Mouse (Mus musculus): ENCODE results near the gene Elf3. TPM values are rescaled to one million over a fixed set of nuclear protein-coding genes. Genes with fewer than 3 reads are reported as not detected.

Elf3 gene
- polyA plus RNA-seq, 1 experiment from 2014 or later: 36.1 TPM

- no peak for ATAC-seq (replicated peaks; ENCODE audit: low FRiP score, low read depth)
- H3K4me1 ChIP-seq (replicated peaks; ENCODE audit: insufficient read depth, low read length): 0 out of 2 replicates have a peak, but pooled peaks cover 3% of the 10 kb centered on the region
- no peak overlapping the region for H3K4me2 ChIP-seq (ENCODE audit: low read length)
- H3K27me3 ChIP-seq (ENCODE audit: insufficient read depth, low read length): no peaks in the 10 kb centered on the region
- no peak overlapping the region for H3K9ac ChIP-seq (ENCODE audit: low read depth, low read length)
- no peak for TF ChIP-seq CTCF (IDR thresholded peaks at IDR 0.05; ENCODE audit: low read depth)
- peak overlapping the region; percentile 13; the same call in 1 of the 2 replicates for H3K27ac ChIP-seq
- DNase-seq (ENCODE audit: low spot score): no peak
- WGBS: 88% methylated on average over 3 of the region's 3 CpGs
- H3K36me3 ChIP-seq (ENCODE audit: insufficient read depth, low read length): peaks cover 28% of the 10 kb centered on the region
- H3K9me3 ChIP-seq (replicated peaks; ENCODE audit: low read length): no peaks in the 10 kb centered on the region
- H3K4me3 ChIP-seq (replicated peaks; ENCODE audit: low read depth, low read length): no peak overlapping the region
Measured at GRCm38 (mm10) chr1:135262329-135262728, 4.0 kb upstream of the Elf3 start.

- H3K36me3 ChIP-seq (ENCODE audit: insufficient read depth, low read length): peaks cover 23% of the 10 kb centered on the region
- 67% methylated on average over 6 of the region's 6 CpGs for WGBS
- H3K4me1 ChIP-seq (replicated peaks; ENCODE audit: insufficient read depth, low read length): 0 out of 2 replicates have a peak, but pooled peaks cover 3% of the 10 kb centered on the region
- DNase-seq (ENCODE audit: low spot score) (no peak), ATAC-seq (replicated peaks; ENCODE audit: low FRiP score, low read depth) (no peak)
- no peak overlapping the region for H3K9ac ChIP-seq (ENCODE audit: low read depth, low read length)
- no peaks in the 10 kb centered on the region for H3K9me3 ChIP-seq (replicated peaks; ENCODE audit: low read length)
- no peak for TF ChIP-seq CTCF (IDR thresholded peaks at IDR 0.05; ENCODE audit: low read depth)
- H3K27me3 ChIP-seq (ENCODE audit: insufficient read depth, low read length): no peaks in the 10 kb centered on the region
- H3K27ac ChIP-seq: peak overlapping the region; percentile 31
- H3K4me3 ChIP-seq (replicated peaks; ENCODE audit: low read depth, low read length): no peak overlapping the region
- H3K4me2 ChIP-seq (ENCODE audit: low read length): no peak overlapping the region
Measured at GRCm38 (mm10) chr1:135260931-135261330, 2.6 kb upstream of the Elf3 start.

- peaks cover 15% of the 10 kb centered on the region for H3K36me3 ChIP-seq (ENCODE audit: insufficient read depth, low read length)
- WGBS: 1% methylated on average over 10 of the region's 10 CpGs
- ATAC-seq (replicated peaks; ENCODE audit: low FRiP score, low read depth): peak; percentile 53; the same call in 1 of the 2 replicates
- no peaks in the 10 kb centered on the region for H3K9me3 ChIP-seq (replicated peaks; ENCODE audit: low read length)
- peak overlapping the region; percentile 63 for H3K4me2 ChIP-seq (ENCODE audit: low read length)
- H3K27me3 ChIP-seq (ENCODE audit: insufficient read depth, low read length): no peaks in the 10 kb centered on the region
- H3K4me3 ChIP-seq (replicated peaks; ENCODE audit: low read depth, low read length): peak overlapping the region; percentile 16; the same call in 1 of the 2 replicates
- TF ChIP-seq CTCF (IDR thresholded peaks at IDR 0.05; ENCODE audit: low read depth): peak; percentile 95
- peak overlapping the region; percentile 94 for H3K27ac ChIP-seq
- peak; percentile 95 for DNase-seq (ENCODE audit: low spot score)
- peak overlapping the region; percentile 50; the same call in 1 of the 2 replicates for H3K9ac ChIP-seq (ENCODE audit: low read depth, low read length)
- peaks cover 6% of the 10 kb centered on the region; the same call in 1 of the 2 replicates for H3K4me1 ChIP-seq (replicated peaks; ENCODE audit: insufficient read depth, low read length)
Measured at GRCm38 (mm10) chr1:135259128-135259436, 714 bp upstream of the Elf3 start.

- H3K27ac ChIP-seq: no peak overlapping the region
- 0 out of 2 replicates have a peak overlapping the region, but pooled peaks have one; percentile 32 for H3K9ac ChIP-seq (ENCODE audit: low read depth, low read length)
- ATAC-seq (replicated peaks; ENCODE audit: low FRiP score, low read depth): no peak
- H3K36me3 ChIP-seq (ENCODE audit: insufficient read depth, low read length): no peaks in the 10 kb centered on the region
- H3K9me3 ChIP-seq (replicated peaks; ENCODE audit: low read length): no peaks in the 10 kb centered on the region
- no peak overlapping the region for H3K4me3 ChIP-seq (replicated peaks; ENCODE audit: low read depth, low read length)
- no peak for DNase-seq (ENCODE audit: low spot score)
- peak; percentile 30; the same call in 1 of the 2 replicates for TF ChIP-seq CTCF (IDR thresholded peaks at IDR 0.05; ENCODE audit: low read depth)
- no peaks in the 10 kb centered on the region for H3K27me3 ChIP-seq (ENCODE audit: insufficient read depth, low read length)
- peaks cover 6% of the 10 kb centered on the region; the same call in 1 of the 2 replicates for H3K4me1 ChIP-seq (replicated peaks; ENCODE audit: insufficient read depth, low read length)
- peak overlapping the region; percentile 63 for H3K4me2 ChIP-seq (ENCODE audit: low read length)
- 72% methylated on average over 6 of the region's 6 CpGs for WGBS
Measured at GRCm38 (mm10) chr1:135256299-135256698, 2.1 kb downstream of the Elf3 start.

GRCm38 (mm10) chr1:135252854-135253253 lies 5.5 kb downstream of the Elf3 start:
- Histone ChIP-seq H3K9ac (ENCODE audit: low read depth, low read length) (no peak overlapping the region), H3K27me3 (ENCODE audit: insufficient read depth, low read length) (no peaks in the 10 kb centered on the region), H3K36me3 (ENCODE audit: insufficient read depth, low read length) (no peaks in the 10 kb centered on the region), H3K4me2 (ENCODE audit: low read length) (no peak overlapping the region), H3K4me3 (replicated peaks; ENCODE audit: low read depth, low read length) (no peak overlapping the region), H3K27ac (no peak overlapping the region), H3K4me1 (replicated peaks; ENCODE audit: insufficient read depth, low read length) (peaks cover 3% of the 10 kb centered on the region; the same call in 1 of the 2 replicates), H3K9me3 (replicated peaks; ENCODE audit: low read length) (no peaks in the 10 kb centered on the region)
- 23% methylated on average over 4 of the region's 4 CpGs for WGBS
- DNase-seq (ENCODE audit: low spot score) (no peak), ATAC-seq (replicated peaks; ENCODE audit: low FRiP score, low read depth) (no peak)
- no peak for TF ChIP-seq CTCF (IDR thresholded peaks at IDR 0.05; ENCODE audit: low read depth)

GRCm38 (mm10) chr1:135251405-135251804 lies 7.0 kb downstream of the Elf3 start:
- Histone ChIP-seq H3K9ac (ENCODE audit: low read depth, low read length) (no peak overlapping the region), H3K27ac (no peak overlapping the region)
- no peak for TF ChIP-seq CTCF (IDR thresholded peaks at IDR 0.05; ENCODE audit: low read depth)

GRCm38 (mm10) chr1:135250706-135251105 lies 7.7 kb downstream of the Elf3 start:
- Histone ChIP-seq H3K36me3 (ENCODE audit: insufficient read depth, low read length) (no peaks in the 10 kb centered on the region), H3K27me3 (ENCODE audit: insufficient read depth, low read length) (no peaks in the 10 kb centered on the region), H3K4me2 (ENCODE audit: low read length) (no peak overlapping the region), H3K9me3 (replicated peaks; ENCODE audit: low read length) (no peaks in the 10 kb centered on the region), H3K4me1 (replicated peaks; ENCODE audit: insufficient read depth, low read length) (peaks cover 3% of the 10 kb centered on the region; the same call in 1 of the 2 replicates), H3K27ac (no peak overlapping the region), H3K4me3 (replicated peaks; ENCODE audit: low read depth, low read length) (no peak overlapping the region), H3K9ac (ENCODE audit: low read depth, low read length) (no peak overlapping the region)
- ATAC-seq (replicated peaks; ENCODE audit: low FRiP score, low read depth) (no peak), DNase-seq (ENCODE audit: low spot score) (no peak)
- no peak for TF ChIP-seq CTCF (IDR thresholded peaks at IDR 0.05; ENCODE audit: low read depth)
- 65% methylated on average over 2 of the region's 3 CpGs for WGBS

More at GRCm38 (mm10) chr1:135251405-135251804, 7.0 kb downstream of the Elf3 start:
- Histone ChIP-seq H3K4me2 (ENCODE audit: low read length) (no peak overlapping the region), H3K27me3 (ENCODE audit: insufficient read depth, low read length) (no peaks in the 10 kb centered on the region), H3K4me3 (replicated peaks; ENCODE audit: low read depth, low read length) (no peak overlapping the region), H3K4me1 (replicated peaks; ENCODE audit: insufficient read depth, low read length) (peaks cover 3% of the 10 kb centered on the region; the same call in 1 of the 2 replicates), H3K9me3 (replicated peaks; ENCODE audit: low read length) (no peaks in the 10 kb centered on the region), H3K36me3 (ENCODE audit: insufficient read depth, low read length) (no peaks in the 10 kb centered on the region)
- 64% methylated on average over 8 of the region's 8 CpGs for WGBS
- DNase-seq (ENCODE audit: low spot score): no peak
- no peak for ATAC-seq (replicated peaks; ENCODE audit: low FRiP score, low read depth)
